Mouse (Mus musculus): ENCODE data around the gene Taf4. TPM values are rescaled to one million over a fixed set of nuclear protein-coding genes. Genes with fewer than 3 reads are reported as not detected.

Taf4 gene
- 10 to 100 TPM; 15.5 to 21.3 TPM for total RNA-seq (2021)

GRCm38 (mm10) chr2:179976628-179977343 lies at the start of gene Taf4:
TSS of gene Taf4 (minus strand) at chr2:179976646.
- peak; percentile 96 to 97 for DNase-seq
- intact Hi-C loops (cut with DNase I), result loop anchor here (1.0 to 5.0 kb wide), 4 partner anchors 48 to 296 kb away; partner anchors contain the start of genes Cables2, Lsm14b, Osbpl2 and Psma7

DNA sequence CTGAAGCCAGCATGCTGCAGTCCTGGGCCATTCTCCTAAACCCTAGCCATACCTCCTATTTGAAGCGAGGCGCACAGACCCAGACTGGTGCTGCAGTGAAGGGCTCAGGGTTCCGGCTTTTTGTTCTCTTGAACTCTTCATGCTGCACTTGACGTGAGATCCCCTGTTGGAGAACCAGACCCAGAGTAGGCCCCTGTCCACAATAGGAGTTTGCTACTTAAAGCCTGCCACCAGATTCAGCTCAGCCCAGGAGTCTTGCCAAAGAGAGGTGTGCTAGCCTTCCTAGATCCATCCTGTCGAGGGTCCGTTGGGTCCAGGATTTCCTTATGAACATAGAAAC lies 49.4 kb upstream of the Taf4 start:
- no peak for DNase-seq
- intact Hi-C loops (cut with DNase I), result loop anchor here (2.0 kb wide), 1 partner anchor 15 kb away; no protein-coding TSS in a partner anchor

- intact Hi-C loops (cut with DNase I), result no loop called here
Measured at GRCm38 (mm10) chr2:180025135-180025860, 48.9 kb upstream of the Taf4 start.

GRCm38 (mm10) chr2:180024401-180025098 lies 48.1 kb upstream of the Taf4 start, which contains the start of gene Lsm14b:
TSS of gene Lsm14b (plus strand) at chr2:180024987.
- intact Hi-C loops (cut with DNase I), result loop anchor here (1.0 kb wide), 1 partner anchor 47 kb away; no protein-coding TSS in a partner anchor
- peak; percentile 98 to 99 for DNase-seq

More at GRCm38 (mm10) chr2:180025135-180025860, 48.9 kb upstream of the Taf4 start:
- DNase-seq, result peak in 1 of 2 experiments; percentile 36

- intact Hi-C loops (cut with DNase I), result no loop called here
- no peak for DNase-seq
Measured at GRCm38 (mm10) chr2:180022751-180023150, 46.3 kb upstream of the Taf4 start.

- no peak for DNase-seq
- intact Hi-C loops (cut with DNase I), result no loop called here
Measured at GRCm38 (mm10) chr2:180020919-180021318, 44.5 kb upstream of the Taf4 start.

- intact Hi-C loops (cut with DNase I), result no loop called here
- no peak for DNase-seq
Measured at GRCm38 (mm10) chr2:180020091-180020661, 43.7 kb upstream of the Taf4 start.

DNA sequence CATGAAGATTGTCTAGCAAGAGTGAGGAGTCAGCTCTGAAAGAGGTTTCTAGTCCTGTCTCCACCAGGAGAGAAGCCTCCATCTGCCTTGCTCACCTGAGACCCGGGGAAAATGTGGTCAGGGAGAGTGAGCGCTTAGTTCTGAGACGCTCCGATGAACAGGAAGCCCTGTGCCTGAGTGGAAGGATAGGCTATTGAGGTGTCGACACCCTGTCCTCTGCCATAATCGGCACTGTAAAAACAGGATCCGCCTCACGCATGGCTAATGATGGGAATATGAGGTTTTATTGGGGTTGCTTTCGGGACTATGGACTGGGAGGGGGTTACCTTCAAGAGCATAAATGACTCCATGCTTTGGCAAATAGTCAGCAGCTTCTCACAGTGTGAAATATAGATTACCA lies 42.1 kb upstream of the Taf4 start:
- intact Hi-C loops (cut with DNase I), result no loop called here

DNA sequence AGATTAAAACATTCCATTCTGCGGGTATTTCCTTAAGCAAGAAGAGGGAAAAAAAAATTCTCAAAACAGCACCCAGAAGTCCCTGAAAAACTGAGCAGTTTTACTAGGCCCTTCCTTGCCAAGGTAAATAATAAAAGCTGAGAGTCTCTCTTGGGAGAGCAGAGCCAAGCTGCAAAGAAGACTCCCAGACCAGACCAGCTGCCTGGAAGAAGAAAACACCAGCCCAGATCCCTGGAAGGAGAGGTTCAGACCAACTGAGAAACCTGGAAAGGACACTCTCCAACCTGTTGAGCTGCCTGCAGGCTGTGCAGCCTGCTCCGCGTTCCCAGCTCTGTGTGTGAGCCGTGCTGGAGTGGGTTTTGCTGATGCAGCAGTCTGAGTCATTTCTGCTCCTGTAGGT lies 41.2 kb upstream of the Taf4 start:
- DNase-seq, result no peak

More for the DNA sequence above, 42.1 kb upstream of the Taf4 start:
- no peak for DNase-seq

DNA sequence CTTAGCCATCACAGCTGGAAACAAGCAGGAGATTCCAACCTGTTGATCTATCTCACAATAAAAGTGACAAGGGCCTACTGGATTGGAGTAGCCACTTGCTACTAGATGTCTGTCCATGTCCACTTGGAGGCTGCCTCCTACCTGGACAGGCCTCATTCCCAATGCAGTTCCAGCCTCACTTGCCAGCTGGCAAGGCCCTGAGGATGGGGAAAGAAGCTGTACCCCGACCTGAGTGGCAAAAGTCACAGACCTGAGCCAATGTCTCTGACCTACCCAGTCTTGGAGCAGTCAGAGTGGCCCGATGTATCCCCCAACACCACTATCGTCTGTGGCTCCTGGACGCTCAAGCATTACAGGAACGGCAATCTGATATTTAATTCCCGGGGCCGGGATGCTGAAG lies 37.2 kb upstream of the Taf4 start:
- DNase-seq, result no peak
- intact Hi-C loops (cut with DNase I), result no loop called here

More for the DNA sequence above, 41.2 kb upstream of the Taf4 start:
- intact Hi-C loops (cut with DNase I), result no loop called here

DNA sequence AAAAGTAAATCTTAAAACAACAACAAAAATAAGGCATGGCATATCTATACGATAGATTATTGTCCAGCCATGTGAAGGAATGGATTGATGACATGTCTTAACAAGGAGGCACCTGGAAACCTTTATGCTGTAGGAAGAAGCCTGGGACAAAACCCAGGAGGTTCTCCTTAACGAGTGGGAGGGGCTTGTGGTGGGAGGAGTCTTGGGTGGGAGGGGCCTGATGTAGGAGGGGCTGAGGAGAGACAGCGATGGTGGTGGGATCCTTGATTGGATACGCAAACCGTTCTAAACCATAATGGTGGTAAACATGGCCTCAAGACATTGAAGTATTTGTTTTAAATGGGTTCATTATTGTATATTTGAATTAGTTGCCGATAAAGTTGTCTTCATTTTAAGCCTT lies 34.9 kb upstream of the Taf4 start:
- DNase-seq, result no peak
- intact Hi-C loops (cut with DNase I), result no loop called here

DNA sequence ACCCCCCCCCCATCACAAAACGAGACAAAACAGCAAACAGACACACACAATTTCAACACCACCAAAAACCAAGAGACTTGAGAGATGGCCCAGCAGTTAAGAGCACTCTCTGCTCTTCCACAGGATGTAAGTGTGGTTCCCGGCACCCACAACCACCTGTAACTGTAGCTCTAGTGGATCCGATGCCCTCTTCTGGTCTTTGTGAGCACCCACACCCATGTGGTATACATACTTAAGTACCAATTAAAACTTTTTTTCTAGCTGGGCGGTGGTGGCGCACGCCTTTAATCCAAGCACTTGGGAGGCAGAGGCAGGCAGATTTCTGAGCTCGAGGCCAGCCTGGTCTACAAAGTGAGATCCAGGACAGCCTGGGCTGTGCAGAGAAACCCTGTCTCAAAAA lies 34.2 kb upstream of the Taf4 start:
- no peak for DNase-seq
- intact Hi-C loops (cut with DNase I), result no loop called here

GRCm38 (mm10) chr2:180006352-180007017 lies 30.0 kb upstream of the Taf4 start:
- intact Hi-C loops (cut with DNase I), result no loop called here
- DNase-seq, result no peak

DNA sequence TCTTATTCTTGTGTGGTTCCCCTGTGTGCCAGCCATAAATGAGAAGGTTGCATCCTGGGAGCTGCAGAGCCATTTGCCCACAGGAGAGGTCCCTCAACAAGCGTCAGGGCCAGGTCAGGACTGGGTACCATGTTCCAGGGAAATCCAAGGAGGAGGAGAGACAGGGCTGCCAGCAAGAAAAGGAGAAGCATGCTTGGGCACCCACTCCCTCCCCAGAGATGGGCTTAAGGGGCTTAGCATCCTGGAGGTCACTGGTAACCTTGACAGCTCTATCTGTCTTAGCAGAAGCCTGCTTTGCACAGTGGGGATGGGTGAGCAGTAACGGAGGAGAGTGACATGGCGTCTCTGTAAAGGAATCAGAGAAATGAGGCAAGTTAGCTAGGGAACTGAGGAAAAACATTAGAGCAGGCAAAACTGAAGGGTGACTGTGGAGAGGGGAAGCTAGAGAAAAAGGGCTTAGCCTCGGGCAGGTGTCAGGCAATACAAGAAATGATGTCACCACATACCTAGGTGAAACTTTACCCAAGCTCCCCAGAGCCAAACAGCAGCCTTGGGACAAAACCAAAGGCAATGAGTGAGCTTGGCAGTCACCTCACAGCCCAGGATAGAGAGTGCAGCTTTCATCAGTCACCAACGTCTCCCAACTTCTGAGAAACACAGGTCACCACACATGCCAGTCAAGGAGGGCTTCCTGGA lies 29.4 kb upstream of the Taf4 start:
- DNase-seq, result no peak
- intact Hi-C loops (cut with DNase I), result no loop called here

- no peak for DNase-seq
- intact Hi-C loops (cut with DNase I), result no loop called here
Measured at GRCm38 (mm10) chr2:180001635-180002034, 25.2 kb upstream of the Taf4 start.

DNA sequence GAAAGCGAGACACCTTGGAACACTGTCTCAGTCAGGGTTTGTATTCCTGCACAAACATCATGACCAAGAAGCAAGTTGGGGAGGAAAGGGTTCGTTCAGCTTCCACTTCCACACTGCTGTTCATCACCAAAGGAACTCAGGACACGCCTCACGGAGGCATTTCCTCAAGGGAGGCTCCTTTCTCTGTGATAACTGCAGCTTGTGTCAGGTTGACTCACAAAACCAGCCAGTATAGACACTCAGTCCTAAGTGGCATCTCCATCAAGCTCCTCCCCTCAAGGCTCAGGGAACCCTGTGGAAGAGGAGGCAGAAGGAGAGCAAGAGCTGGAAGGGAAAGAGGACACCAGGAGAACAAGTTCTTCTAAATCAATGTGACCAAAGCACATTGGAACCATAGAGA lies 22.0 kb upstream of the Taf4 start:
- intact Hi-C loops (cut with DNase I), result no loop called here
- no peak for DNase-seq

DNA sequence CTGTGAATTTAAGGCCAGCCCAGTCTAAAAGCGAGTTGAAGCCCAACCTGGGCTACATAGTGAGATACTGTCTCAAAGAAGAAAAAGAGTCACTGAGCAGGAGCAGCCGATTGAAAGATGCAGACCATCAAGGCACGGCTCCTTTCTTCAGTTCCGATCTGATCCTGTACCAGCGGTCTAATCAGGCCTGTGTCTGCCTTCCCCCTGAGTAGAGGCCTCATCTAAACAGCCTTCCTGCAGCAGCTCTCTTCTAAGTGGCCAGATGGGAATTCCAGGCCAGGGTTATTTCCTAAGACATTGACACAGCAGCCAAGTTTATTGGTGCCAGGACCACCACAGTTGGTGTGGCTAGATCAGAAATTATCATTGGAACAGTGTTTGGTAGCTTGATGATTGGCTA lies 16.6 kb upstream of the Taf4 start:
- no peak for DNase-seq
- intact Hi-C loops (cut with DNase I), result no loop called here

- no peak for DNase-seq
Measured at GRCm38 (mm10) chr2:179989098-179989497, 12.7 kb upstream of the Taf4 start.

GRCm38 (mm10) chr2:179986437-179987022 lies 10.1 kb upstream of the Taf4 start:
- no peak for DNase-seq

More at GRCm38 (mm10) chr2:179989098-179989497, 12.7 kb upstream of the Taf4 start:
- intact Hi-C loops (cut with DNase I), result no loop called here

More at GRCm38 (mm10) chr2:179986437-179987022, 10.1 kb upstream of the Taf4 start:
- intact Hi-C loops (cut with DNase I), result no loop called here

All from heart, postnatal 36 days (tissue).